Mouse (Mus musculus) 416B (cell line): ENCODE data around the gene B830017H08Rik.
A peak's percentile ranks its signal among the peaks of the same experiment; 100 is the strongest.

ENCODE experiments used
- DNase-seq: peaks from one replicate; pipeline ENCODE4 v3.0.0; 2011; ENCODE audit warnings: low read depth

The B830017H08Rik gene

DNA sequence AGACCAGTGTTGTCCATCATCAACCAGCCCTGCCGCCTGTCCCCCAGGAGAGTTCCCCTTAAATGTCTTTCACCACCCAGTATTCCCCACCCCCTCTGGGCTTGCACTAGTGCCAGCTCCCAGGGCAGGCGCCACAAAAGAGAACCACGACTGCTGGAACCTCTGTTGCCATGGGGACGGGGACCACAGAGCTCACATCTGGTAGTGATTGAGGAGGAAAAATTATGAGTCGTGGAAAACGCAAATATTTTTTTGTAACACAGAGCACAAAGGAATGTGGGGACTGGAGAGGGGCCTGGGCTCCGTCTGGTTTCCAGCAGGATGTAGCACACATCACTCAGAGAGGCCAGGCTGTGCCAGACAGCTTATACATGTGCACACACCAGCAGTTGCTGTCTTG, 23.2 kb upstream of the B830017H08Rik start:
- peak; percentile 20 for DNase-seq

DNA sequence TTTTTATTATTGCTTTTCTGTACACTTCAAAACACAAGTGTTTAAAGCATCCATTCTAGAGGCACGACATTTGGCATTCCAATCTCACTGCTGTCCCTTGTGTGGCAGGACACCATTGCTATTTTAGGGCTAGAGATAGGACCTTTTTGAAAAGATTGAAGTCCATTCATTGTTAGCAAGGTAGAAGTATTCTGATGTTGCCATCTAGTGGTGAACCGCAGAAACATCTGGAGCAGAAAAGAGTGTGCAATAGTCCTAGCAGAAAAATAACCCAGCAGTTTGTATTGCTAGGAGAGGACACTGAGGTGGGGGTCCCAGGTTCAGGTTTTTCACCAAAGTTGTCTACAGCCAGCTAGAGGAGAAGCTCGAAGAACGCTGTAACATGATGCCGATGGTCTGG, 20.8 kb upstream of the B830017H08Rik start:
- peak; percentile 70 for DNase-seq

DNA sequence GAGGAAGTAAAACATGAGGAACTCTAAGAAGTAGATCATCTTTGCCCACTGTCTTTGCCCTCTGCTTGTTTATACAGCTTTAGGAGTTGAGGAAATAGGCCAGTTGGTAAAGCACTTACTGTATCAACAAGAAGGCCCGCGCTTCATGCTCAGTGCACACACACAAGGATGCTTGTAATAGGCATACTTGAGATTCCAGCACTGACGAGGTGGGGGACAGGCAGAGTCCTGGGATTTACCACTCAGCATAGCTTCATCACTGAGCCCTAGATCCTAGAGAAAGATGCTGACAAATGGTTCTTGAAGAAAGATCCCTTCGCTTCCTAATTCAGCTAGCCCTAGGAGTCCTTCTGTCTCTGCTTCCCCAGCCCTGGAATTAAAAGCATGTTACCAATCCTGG, 19.7 kb upstream of the B830017H08Rik start:
- DNase-seq: no peak

DNA sequence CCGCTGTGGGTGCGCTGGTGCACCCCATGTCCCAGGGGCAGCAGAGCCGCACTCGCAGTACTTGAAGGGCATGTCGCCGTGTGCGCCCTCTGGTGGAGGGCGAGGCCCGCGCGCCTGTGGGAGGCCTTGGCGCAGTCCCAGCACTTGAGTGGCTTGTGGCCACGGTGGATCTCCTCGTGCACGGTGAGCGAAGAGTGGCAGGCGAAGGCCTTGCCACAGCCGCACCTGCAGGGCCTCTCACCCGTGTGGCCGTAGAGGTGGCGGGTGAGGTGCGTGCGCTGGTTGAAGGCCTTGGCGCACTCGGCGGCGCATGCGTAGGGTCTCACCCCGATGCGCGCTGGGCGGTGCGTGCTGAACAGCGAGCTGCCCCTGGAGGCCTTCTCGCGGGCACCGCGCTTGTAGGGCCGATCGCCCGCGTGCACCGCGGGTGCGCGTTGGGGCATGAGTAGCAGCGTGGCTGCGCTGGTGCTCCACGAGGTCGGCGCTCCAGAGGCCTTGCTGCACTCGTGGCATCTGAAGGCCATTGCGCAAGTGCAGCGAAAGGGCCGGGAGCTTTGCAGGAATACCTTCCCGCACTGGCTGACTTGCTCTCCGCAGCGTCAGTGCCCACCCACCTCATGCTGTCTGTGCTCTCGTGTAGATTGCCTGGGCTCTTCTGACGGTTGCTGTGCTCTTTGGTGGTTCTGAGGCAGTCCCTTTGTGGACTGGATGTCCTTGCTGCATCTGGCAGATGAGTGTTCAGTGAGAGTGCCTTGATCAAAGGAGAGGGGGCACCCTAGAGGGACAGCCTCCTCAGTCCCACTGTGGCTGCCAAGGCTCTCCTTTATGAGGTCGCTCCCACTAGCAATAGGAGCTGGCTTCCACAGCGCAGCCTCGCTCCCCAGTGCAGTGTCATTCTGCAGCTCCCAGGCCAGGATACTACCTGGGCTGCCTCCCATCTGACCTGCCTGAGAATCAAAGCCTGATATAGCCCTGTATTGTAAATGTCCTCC, 17.2 kb upstream of the B830017H08Rik start:
- peak; percentile 83 for DNase-seq

DNA sequence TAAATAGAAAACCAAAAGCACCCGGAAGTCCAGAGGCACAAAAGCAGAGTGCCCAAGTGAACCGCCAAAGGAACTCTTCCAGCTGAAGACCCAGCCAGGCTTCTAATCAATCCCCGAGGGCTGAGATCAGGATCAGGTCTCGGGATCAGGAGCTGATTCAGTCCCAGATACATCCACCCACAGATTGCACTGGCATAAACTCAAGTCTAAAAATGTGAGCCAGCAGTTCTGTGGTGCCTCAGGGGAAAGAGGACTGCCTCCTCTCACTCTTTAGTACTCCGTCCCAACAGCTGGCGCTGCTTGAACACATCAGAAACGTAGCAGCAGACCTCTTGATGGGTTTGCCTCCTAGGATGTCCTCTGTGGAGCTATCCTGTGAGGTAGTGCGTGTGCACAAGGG, 16.4 kb upstream of the B830017H08Rik start:
- DNase-seq: no peak

DNA sequence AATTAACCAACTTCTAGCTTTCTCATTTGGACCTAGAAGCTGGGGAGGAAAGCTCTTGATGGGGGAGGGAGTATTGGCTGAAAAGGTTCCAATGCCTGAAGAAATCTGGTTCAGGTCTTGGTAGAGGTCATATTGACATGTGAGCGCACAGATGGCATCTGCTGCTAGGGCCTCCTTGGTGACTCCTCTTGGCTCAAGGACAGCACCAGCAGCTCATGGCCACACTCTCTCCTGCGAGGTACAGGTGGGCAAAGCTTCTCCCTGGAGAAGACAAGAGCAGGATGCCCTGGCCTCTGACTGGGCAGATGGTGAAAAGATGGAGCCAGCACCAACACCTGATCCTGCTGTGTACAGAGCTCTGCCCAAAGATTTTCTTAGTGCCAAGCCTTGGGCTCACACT, 6.4 kb upstream of the B830017H08Rik start:
- no peak for DNase-seq

DNA sequence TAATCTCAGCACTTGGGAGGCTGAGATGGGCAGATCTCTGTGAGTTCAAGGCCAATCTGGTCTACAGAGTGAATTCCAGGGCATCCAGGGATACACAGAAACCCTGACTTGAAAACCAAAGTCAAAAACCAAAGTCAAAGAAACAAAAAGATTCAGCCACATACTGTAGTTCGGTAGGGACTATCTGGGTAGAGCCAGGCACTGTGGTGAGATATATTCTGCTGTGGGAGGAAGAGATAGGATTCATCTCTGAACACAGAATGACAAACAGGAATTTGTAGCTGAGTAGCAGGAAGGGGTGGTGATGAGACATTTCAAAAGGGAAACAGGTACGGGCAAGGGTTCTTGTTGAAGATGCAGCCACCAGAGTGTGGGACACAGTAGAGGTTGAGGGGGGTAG, 4.7 kb upstream of the B830017H08Rik start:
- DNase-seq: peak; percentile 62

DNA sequence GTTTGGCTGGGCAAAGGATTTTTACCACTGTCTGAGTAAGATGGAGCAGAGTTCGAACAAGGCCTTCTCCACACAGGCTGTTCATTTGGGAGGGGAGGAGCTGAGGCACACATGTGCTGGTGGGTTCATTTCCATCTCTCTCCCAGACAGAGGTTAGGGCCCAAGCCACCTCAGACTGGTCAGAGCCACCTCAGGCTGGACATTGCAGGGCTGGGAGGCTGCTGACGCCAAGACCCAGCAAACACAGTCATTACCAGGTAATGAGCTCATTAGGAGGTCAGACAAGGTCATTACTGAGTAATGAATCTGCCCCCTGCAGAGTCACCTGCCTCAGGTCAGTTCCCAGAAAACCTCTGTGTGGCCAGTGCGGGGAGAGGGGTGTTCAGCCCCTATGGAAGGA, 4.1 kb upstream of the B830017H08Rik start:
- no peak for DNase-seq

DNA sequence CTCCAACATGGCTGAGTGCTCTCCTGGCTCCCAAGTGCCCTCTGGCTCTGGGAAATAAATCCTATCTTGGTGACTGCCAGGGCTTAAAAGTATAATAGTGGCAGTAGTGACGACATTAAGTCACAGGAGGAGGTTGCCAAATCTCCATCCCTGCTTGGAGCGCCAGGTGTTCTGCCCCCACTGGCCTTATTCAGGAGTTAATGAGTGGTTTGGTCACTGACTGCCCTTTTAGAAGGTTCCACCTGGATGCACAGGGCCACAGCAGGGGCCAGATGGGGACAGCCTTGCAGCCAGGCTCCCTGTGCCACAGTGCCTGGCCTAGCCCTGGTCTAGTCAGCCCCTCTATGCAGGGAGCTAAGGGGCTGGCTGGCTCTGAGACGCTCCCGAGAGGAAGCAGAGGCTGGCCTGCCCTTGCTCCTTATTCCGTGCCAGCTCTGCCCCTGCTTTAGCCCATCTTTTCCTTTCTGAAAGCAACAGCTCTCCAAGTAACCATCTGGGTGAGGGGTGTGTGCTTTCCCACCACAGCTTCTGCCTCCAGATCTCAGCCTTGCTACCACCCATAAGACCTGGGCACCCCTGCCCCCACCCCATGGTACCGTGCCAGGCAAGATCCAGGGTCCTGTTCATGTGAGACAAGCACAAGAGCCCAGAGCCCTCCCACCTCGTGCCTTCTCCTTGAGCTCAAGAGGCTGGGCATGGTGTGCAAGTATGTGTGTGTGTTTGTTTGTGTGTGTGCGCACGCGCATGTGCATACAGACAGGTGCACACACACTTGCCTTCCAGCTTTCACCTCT, 2.3 kb upstream of the B830017H08Rik start:
- DNase-seq: no peak

DNA sequence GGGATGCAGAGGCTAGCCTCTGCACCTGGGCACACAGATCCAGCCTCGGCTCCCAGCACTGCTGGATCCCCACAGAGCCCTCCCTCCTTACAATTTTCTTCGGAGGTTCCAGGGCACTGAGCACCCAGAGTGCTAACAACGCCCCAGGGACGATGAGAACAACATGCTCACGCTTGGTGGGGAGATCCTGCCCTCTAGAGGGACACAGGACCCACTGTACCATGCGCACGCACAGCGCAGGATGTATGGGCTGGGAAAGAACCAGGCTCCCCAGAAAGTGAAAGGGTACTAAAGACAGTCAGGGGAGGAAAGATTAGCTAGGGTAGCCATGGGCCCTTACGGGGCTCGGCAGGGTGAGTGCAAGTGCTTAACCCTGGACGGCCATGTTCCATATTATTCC, 1.1 kb upstream of the B830017H08Rik start:
- DNase-seq: no peak

DNA sequence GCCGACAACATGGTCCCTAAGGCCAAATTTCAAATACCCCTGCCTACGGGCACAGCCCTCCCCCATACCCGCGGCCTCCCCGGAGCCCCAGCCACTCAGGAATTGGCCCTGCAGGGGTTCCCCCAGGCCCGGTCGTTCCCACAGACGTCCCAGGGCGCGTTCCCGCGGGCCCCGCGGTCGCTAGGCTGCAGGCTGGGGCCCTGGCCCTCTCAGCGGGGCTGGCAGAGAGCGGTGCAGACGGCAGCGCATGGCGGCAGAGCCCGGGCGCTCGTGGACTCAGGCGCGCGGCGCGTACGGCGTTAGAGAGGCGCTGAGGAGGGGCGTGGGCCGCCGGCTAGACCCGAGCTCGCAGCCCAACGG, 380 bp downstream of the B830017H08Rik start:
- DNase-seq: no peak

DNA sequence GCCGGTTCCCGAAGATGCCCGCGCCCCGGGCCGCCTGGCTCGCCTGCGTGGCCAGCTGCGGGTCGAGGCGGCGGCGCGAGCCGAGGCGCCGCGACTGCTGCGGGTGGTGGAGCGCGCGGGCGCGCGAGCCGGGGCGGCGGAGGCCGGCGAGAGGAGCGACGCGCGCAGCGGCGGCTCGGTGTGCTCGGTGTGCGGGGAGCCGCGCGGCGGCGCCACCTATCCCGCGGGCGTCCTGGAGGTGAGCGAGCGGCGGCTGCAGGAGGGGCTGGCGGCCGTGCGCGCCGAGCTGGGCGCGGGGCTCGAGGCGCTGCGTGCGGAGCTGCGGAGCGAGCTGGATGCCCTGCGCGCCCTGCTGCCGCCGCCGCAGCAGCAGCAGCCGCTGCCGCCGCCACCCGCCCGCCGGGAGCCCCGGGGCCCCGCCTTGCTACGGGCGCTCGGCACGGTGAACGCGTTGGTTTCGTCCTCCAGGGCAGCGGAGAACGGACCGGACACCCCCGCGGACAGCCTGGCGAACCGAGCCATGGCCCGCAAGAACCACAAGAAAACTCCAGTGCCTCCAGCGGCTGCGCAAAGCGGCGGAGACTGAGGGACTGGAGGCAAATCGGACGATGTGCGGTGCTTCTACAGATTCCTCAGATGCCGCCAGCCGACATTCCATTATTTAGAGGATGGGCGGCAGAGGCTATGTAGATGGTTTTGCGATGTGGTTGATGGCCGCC, 919 bp downstream of the B830017H08Rik start:
- no peak for DNase-seq

DNA sequence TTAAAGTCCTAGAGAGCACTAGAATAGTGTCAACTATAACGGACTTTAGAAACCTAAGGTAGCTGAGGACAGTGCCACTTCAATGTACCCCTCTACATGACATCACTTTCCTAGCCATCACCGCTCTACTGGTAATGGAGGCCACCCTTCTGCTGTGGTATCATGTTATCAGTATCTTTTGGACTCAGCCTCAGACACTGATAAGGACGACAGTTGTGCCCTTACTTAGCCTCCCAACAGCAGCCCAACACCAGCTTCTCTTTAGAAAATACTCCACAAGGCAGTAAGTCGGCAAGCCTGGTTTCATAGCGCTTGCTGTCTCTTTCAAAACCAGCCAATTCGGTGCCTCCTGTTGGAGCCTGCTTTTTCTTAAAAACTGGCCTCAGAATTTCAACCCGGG, 1.6 kb downstream of the B830017H08Rik start:
- no peak for DNase-seq

DNA sequence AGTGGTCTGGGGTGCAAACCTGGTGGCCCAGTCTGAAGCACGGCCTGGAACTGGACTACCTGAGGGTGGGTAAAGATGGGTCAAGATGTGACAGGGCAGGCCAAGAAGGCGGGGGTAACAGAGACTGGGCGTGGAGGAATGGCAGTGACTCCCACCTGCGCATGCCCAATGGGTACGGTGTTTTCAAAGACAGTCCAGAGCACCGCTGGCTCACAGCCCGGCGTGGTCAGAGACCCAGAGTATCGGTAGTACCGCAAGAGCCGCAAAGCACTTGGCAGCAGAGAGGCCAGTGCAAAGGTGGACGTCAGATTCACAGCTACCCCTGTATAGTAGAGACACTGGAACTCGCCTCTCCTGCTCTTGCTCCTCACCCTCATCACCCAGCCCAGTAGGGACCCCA, 2.6 kb downstream of the B830017H08Rik start:
- no peak for DNase-seq

DNA sequence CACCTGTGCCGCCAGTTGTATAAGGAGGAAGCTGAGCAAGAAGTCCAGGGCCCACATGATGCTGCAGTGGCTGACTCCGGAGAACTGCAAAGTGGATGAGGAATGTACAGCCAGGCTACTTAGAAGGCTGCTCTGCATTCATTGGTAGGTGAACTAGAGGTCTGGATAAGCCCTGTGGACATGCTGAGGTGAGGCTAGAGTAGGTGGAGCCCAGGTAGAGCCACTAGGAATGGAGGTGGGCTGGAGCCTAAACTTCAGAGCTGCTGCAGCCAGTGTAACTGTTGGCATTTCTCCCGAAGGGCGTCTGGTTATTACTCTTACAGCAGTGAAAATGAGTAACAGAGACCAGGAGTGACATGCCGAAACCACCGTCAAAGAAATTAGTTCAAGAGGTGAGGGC, 5.1 kb downstream of the B830017H08Rik start, which contains the start of gene Car15:
Car15 (minus strand) TSS at position 314 of the 400 bp plus-strand sequence.
- no peak for DNase-seq

DNA sequence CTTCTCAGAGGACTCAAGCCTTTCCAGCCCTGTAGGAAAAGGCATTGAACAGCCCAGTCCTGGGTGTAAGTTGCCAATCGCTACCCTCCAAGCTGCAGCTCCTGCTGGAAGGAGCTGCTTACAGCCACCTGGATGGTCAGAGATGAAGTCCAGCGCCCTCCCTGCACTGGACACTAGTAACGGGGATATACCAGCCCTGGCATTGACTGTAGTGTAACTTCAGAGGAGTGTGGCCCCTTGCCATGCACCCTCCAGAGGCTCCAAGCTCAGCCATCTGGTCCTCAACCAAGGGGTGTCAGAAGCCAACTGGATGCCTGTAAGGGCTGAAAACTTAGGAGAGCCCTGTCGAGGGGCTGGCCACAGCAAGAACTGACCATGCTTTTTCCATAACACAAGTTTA, 7.1 kb downstream of the B830017H08Rik start:
- no peak for DNase-seq

DNA sequence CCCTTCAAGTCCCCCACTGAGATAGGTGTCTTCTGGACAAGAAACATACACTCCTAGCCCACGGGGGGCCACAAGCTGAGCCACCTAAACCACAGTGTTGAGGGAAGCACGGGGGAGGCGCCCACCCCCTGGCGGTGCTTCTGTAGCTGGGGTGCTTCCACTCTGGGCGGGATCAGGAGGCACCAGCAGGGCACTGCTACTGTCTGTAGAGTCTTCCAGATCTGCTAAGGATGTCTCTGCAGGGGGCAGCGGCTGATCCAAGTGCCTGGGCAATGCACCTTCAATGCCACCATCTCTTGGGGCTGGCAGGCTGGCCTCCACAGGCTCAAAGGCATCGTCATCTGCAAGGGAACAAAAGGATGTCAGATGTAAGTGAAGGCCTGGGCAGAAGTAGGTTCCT, 9.5 kb downstream of the B830017H08Rik start:
- no peak for DNase-seq

DNA sequence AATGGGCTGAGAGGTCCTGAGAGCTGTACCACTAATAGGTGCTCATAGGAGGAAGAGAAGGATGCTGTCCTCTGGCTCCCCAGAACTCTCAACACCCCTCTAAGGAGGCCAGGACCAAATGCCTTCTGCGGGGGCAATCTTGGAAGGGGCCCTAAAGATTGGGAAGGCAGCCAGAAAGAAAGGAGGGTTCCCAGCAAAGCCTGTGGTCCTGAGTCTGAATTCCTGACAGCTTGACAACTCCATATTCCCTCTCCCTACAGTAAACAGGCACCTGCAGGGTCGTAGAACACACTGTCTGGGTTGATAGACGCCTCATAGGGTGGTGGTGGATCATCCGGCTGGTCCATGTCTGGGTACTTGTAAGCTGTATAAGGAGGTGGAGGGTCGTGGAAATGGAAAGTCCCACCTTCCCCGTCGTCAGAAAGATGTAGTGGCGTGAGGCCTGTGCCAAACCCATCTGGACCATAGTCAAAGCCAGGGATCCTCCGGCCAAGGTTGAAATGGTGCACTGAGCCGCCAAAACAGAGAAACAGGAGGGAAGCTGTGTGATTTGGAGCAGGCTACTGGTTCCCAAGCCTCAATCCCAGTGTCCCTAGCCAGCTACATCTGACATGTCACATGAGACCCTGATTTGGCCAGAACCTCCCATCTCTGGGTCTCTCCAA, 10.9 kb downstream of the B830017H08Rik start:
- no peak for DNase-seq

DNA sequence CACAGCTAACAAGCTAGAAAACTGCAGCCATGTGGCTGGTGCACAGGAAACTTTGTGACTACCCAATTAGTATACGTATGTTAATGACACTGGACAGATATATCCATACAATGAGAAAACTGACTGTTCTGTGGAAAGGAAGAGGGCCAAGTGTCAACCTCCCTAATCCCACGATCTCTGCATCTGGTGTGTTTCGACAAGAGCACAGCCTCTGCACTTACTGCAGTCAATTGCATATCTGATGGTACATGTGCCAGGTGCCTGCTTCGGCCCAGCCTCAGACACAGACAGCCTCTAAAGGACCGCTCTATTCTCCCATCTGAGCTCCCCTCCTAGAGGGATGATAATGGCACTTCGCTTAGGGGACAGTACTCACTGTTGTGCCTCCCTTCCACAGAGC, 15.5 kb downstream of the B830017H08Rik start:
- no peak for DNase-seq

DNA sequence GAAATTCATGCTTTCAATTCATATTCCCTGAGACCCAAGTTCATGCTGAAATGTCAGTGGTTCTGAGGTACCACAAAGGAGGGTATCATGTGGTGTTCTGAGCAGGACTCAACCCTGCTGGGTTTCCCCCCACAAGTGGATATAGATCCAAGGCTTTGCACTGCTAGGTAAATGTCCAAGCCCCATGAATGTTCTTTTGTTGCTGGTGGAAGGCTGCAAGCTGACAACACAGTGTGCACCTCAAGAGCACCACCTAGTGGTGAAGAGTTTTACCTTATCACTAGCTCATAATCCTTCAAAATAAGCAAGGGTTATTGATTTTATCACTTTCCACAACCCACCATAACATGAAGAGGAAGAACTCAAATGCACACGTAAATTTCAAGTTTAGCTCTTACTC, 16.0 kb downstream of the B830017H08Rik start:
- DNase-seq: peak; percentile 72

DNA sequence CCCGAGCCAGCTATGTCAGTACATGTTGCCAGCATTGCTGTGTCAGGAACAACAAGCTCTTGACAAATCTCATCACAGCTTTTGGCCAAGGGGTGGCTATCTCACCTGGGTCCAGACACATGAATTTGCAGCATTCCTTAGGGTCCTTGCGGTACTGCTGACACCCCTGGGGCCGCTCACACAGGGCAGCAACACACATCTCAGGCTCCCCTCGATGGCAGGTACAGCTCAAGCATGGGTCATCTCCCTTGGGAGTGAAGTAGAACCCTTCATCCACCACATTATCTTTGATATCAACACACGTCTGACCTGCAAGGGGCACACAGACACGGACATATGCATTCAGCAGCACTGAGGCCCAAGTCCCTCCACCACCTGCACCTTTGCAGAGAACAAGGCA, 16.6 kb downstream of the B830017H08Rik start:
- no peak for DNase-seq

DNA sequence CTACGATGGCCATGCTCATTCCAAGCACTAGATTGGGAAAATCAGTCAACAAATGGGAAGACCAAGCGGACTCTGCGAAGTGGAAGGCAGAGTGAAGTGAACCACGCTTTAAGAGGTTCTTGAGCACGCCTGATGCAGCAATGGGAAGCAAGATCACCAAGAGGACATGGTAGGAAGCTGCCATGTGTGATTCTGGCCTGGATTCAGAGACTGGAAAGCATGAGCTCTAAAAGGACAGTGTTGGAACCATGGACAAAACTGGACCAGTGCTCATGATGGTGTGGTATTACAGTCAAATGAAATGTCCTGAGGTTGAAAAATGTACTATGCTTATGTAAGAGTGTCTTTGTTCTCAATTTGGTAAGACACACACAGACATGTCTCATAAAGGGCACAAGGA, 18.4 kb downstream of the B830017H08Rik start:
- no peak for DNase-seq
